ENCODE assay signal across 24 mouse cellular contexts in genomic region chr5:104224299-104224698, GRCm38 (mm10). TPM values are rescaled to one million over a fixed set of nuclear protein-coding genes. Genes with fewer than 3 reads are reported as not detected.
"Had no signal": no experiment of that assay in that cellular context is flagged by ENCODE, and none has a peak within 500 bp of the region (broad histone marks: within the 10 kb centered on the region; RNA-seq: fewer than 3 reads in every experiment).

No protein-coding gene starts in this region.

- H3K9me3 ChIP-seq: neural tube, embryonic 13.5 days; neural tube, embryonic 15.5 days; stomach, embryonic 15.5 days had no signal

- H3K4me1 ChIP-seq: neural tube, embryonic 13.5 days; neural tube, embryonic 15.5 days; stomach, embryonic 15.5 days had no signal

- H3K27me3 ChIP-seq: neural tube, embryonic 13.5 days; neural tube, embryonic 15.5 days; stomach, embryonic 15.5 days had no signal

- H3K27ac ChIP-seq: neural tube, embryonic 13.5 days; neural tube, embryonic 15.5 days; stomach, embryonic 15.5 days; stomach, postnatal 0 days had no signal

- H3K9ac ChIP-seq: neural tube, embryonic 13.5 days; neural tube, embryonic 15.5 days; stomach, embryonic 15.5 days had no signal

- H3K4me3 ChIP-seq: neural tube, embryonic 13.5 days; neural tube, embryonic 15.5 days; stomach, embryonic 15.5 days had no signal

- H3K36me3 ChIP-seq: neural tube, embryonic 13.5 days; neural tube, embryonic 15.5 days; stomach, embryonic 15.5 days had no signal

- DNase-seq: retina, postnatal 1 day; right cerebral cortex, adult 18-20 months; right cerebral cortex, postnatal 14 days; right cerebral cortex, postnatal 25 days; right cerebral cortex, postnatal 4 days; spleen, adult 18-20 months; thymus, adult 18-20 months; thymus, adult 2 months; thymus, postnatal 14 days; thymus, postnatal 25 days; thymus, postnatal 36 days; thymus, postnatal 4 days had no signal

- H3K4me2 ChIP-seq: neural tube, embryonic 13.5 days; neural tube, embryonic 15.5 days; stomach, embryonic 15.5 days had no signal

RNA-seq across cellular contexts. Expression of gene Dmp1, which starts 21.9 kb away (rescaled TPM):
- polyA plus RNA-seq: neural tube, embryonic 14.5 days; testis, adult 2 months; thymus, adult 2 months had no signal

RNA-seq across cellular contexts. Expression of gene Dspp, which starts 53.8 kb away (rescaled TPM):
- polyA plus RNA-seq: neural tube, embryonic 13.5 days; neural tube, embryonic 14.5 days; neural tube, embryonic 15.5 days; small intestine, adult 2 months; spleen, adult 2 months; stomach, embryonic 14.5 days; stomach, embryonic 15.5 days; stomach, embryonic 16.5 days; stomach, postnatal 0 days; testis, adult 2 months; thymus, adult 2 months; thymus, postnatal 0 days; urinary bladder, adult 2 months had no signal
